Mouse (Mus musculus) heart, postnatal 4 days (tissue): ENCODE results near the gene Rbm17. TPM values are rescaled to one million over a fixed set of nuclear protein-coding genes. Genes with fewer than 3 reads are reported as not detected.
"Not testable (repeated sequence)": the region's sequence is repeated elsewhere in the genome, so short reads cannot be mapped to it uniquely, and the experiment has no call there.

ENCODE experiments used
- DNase-seq: peaks from one replicate; pipeline ENCODE4 v3.0.0; 2021
- total RNA-seq, 2 experiments: library from RNA; stranded (reverse); gene quantifications; 2 replicates each; pipeline ENCODE4 v1.2.3; 2021

Rbm17 gene
- 10 to 100 TPM; 83.4 to 93.1 TPM for total RNA-seq

- no peak for DNase-seq
Observed at GRCm38 (mm10) chr2:11604053-11604452, at the start of gene Rbm17. Gene Rbm17, minus strand, starts transcription at chr2:11604153.

DNA sequence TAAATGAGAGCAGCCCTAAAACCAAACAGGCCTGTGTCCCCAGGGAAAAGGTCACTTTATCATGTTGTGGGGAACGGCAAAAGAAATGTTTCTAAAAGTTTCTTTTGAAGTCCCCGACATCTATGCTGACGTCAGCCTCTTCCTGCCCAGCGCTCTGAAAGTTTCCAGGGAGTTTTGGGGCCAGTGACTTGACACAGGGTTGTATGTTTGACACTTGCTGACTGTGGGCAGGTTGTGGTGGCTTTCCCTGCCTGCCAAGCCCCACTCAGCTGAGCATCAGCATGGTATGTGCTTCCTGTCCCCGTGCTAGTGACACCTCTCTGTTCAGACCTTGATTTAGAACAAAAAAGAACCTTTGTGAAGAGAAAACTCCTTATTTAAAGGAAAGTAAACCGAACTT lies 49.4 kb upstream of the Rbm17 start:
- no peak for DNase-seq

- DNase-seq: no peak
Observed at GRCm38 (mm10) chr2:11652780-11653179, 48.8 kb upstream of the Rbm17 start.

GRCm38 (mm10) chr2:11652196-11652595 lies 48.2 kb upstream of the Rbm17 start:
- no peak for DNase-seq

DNA sequence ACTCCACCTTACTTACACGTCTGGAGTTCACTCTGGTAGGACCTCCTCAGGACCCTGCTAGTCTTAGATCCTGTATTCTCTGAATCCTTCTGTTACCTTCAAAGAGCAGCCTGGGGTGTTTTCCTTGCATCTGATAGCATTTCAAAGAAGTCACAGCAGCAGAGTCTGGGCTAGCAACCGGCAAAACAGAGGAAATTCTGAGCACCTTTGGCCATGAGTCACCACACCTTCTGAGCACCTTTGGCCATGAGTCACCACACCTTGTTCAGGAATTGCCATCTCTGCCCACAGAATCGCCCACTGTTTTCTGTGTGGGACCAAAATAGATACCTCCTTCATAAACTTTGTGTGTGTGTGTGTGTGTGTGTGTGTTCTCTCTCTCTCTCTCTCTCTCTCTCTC lies 47.5 kb upstream of the Rbm17 start:
- no peak for DNase-seq

DNA sequence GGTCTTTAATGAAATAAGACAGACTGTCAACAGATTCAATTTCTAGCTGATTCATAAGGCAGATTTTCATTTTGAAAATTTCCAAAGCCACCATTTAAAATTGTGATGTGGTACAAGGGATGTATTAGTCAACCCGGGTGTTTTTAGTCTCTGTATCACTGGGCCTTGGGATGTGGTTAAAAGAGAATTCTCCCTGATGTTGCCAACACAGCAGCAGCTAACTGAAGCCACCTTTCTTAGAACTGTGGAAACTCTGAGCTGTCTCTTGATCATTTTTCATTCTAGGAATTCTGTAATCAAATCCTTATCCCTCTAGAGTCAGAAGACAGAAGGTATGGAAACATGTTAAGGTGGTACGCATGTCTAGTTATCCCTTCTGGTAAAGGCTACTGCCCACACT lies 41.3 kb upstream of the Rbm17 start:
- no peak for DNase-seq

DNA sequence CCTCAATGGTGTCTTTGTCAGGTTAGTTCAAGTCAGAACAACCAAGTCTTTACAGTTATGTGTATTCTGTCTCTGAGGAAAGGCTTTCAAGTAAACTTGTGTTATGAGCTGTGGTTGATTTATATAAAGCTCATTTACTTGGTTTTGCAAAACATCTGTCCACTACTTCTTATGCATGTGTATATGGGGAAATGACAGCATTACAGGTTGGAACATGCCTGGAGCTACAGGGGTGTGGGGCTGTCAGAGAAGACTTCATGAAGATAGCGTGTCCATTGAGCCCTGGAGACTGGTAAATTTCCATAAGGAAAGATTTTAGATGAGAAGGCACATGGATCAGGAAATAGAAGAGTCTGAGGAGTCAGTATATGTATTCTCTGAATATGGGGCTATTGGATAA lies 40.1 kb upstream of the Rbm17 start:
- DNase-seq: no peak

GRCm38 (mm10) chr2:11642451-11642941 lies 38.5 kb upstream of the Rbm17 start, which contains the start of gene Il2ra:
Gene Il2ra, plus strand, starts transcription at chr2:11642807.
- DNase-seq: no peak

GRCm38 (mm10) chr2:11637115-11637514 lies 33.2 kb upstream of the Rbm17 start:
- DNase-seq: no peak

DNA sequence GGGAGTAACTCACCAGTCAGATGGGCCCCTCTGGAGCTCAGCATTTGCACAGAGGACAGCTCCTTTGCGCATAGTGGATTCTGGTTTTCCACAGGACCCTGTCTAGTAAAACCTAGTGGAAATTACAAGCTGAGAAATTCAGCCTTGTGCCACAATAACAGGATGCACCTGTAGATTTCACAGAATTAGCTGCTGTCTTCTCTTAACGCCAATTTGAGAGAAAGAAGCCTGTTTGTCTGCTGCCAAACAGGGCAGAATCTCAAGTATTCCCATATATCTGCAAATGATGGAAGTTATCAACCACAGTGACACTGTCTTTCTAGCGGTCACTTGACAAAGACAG lies 32.2 kb upstream of the Rbm17 start:
- no peak for DNase-seq

- DNase-seq: no peak
Observed at GRCm38 (mm10) chr2:11635471-11636137, 31.7 kb upstream of the Rbm17 start.

- DNase-seq: no peak
Observed at GRCm38 (mm10) chr2:11635035-11635434, 31.1 kb upstream of the Rbm17 start.

GRCm38 (mm10) chr2:11625890-11626289 lies 21.9 kb upstream of the Rbm17 start, which contains the start of gene Gm17490:
Gene Gm17490, minus strand, starts transcription at chr2:11626264.
- DNase-seq: no peak

- DNase-seq: no peak
Observed at GRCm38 (mm10) chr2:11623726-11624125, 19.8 kb upstream of the Rbm17 start.

DNA sequence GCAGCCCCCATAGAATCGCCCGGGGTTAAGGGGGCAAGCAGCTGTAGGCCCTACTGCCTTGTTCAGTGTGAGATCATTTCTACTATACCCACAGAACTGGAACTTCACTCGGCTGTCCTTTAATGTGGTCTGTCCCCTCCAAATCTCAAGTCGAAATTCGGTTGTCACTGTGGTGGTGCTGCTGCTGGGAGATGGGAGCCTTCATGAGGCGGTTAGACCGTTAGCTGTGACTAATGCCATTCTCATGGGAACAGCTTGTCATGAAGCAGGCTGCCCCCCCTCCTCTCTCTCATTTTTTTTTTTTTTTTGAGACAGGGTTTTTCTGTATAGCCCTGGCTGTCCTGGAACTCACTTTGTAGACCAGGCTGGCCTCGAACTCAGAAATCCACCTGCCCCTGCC lies 19.2 kb upstream of the Rbm17 start:
- DNase-seq: no peak

GRCm38 (mm10) chr2:11619598-11619997 lies 15.6 kb upstream of the Rbm17 start:
- no peak for DNase-seq

DNA sequence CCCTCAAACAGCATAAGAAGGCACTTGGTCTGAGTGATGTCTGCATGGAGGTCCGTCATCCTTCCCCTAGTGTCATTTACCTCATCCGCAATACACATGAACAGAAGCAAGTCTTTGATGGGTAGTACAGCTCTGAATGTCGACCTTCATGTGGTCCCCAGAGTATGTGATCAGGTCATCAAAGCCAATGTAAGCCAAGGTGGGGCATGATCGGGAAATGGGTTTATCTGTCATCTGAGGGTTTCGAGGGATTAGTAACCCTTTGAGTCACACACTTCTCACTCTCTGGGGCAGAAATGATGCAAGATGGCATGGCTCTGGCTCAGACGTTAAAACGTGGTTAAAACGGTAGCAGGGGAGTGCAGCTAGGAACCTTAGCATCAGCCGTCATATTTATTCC lies 12.9 kb upstream of the Rbm17 start:
- no peak for DNase-seq

- not testable (repeated sequence) for DNase-seq
Observed at GRCm38 (mm10) chr2:11612939-11613338, 9.0 kb upstream of the Rbm17 start.

- not testable (repeated sequence) for DNase-seq
Observed at GRCm38 (mm10) chr2:11606718-11607117, 2.8 kb upstream of the Rbm17 start.

- DNase-seq: no peak
Observed at GRCm38 (mm10) chr2:11604911-11605310, 958 bp upstream of the Rbm17 start.

- peak; percentile 97 for DNase-seq
Observed at GRCm38 (mm10) chr2:11602506-11603489, 1.2 kb downstream of the Rbm17 start.

- no peak for DNase-seq
Observed at GRCm38 (mm10) chr2:11601795-11602194, 2.2 kb downstream of the Rbm17 start.

- DNase-seq: no peak
Observed at GRCm38 (mm10) chr2:11597906-11598305, 6.0 kb downstream of the Rbm17 start.
